Mouse (Mus musculus): Measurements from ENCODE around the gene Drd2.

The Drd2 gene

DNA sequence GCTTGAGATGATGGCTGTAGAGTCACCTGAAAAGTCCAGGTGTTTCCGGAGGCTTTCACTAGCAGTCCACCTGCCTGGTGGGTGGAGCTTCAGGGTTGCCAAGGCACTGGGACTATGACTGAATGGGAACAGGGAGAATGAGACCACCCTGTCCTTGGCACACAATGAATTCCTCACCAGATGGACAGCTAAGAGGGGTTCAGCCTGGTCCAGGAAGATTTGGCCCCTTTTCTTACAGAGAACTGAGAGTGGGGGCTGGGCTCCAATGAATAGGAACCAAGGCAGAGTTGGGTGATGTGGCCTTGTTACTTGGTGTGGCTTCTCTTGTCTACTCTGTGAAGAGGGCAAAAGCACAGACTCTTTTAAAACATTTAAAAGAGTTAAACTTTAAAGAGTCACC, 112.0 kb downstream of the Drd2 start:
- no peak for DNase-seq (ENCODE audit: low spot score)

GRCm38 (mm10) chr9:49456136-49456535, 115.7 kb downstream of the Drd2 start:
- no peak for DNase-seq (ENCODE audit: low spot score)
